Mouse (Mus musculus) heart, adult 2 months (tissue): ENCODE measurements around the gene Gsdma. TPM values are rescaled to one million over a fixed set of nuclear protein-coding genes. Genes with fewer than 3 reads are reported as not detected.

Experiments
- DNase-seq, 2 experiments: peaks; one replicate each; pipeline ENCODE4 v3.0.0; 2021
- H3K27ac ChIP-seq: fragments of 200-600 bp; 2 replicates; pipeline ENCODE4 v1.8.1; 2022
- H3K27me3 ChIP-seq: fragments of 200-500 bp; 2 replicates; pipeline ENCODE4 v1.6.1; 2012; ENCODE audit warnings: mild to moderate bottlenecking, low read length, inconsistent platforms, mixed read lengths; ENCODE audit not compliant: control insufficient read depth, insufficient read depth
- H3K36me3 ChIP-seq: fragments of 200-500 bp; 2 replicates; pipeline ENCODE4 v1.6.1; 2012; ENCODE audit warnings: low read length, inconsistent platforms; ENCODE audit not compliant: control insufficient read depth, insufficient read depth
- H3K4me1 ChIP-seq: fragments of 200-500 bp; 2 replicates; pipeline ENCODE4 v1.6.1; 2011; ENCODE audit warnings: low read length; ENCODE audit not compliant: control insufficient read depth, insufficient read depth
- H3K4me3 ChIP-seq: fragments of 200-600 bp; 2 replicates; pipeline ENCODE4 v1.8.1; 2022
- H3K79me2 ChIP-seq: fragments of 200-500 bp; replicated peaks from 2 replicates; pipeline ENCODE4 v1.6.1; 2012; ENCODE audit warnings: mild to moderate bottlenecking, inconsistent platforms, low read length, moderate library complexity, mixed read lengths; ENCODE audit not compliant: control insufficient read depth, insufficient read depth
- H3K9ac ChIP-seq: fragments of 200-500 bp; 2 replicates; pipeline ENCODE4 v1.6.1; 2012; ENCODE audit warnings: low read depth, mild to moderate bottlenecking, control low read depth, inconsistent platforms, low read length, mixed read lengths
- CTCF ChIP-seq: fragments of 200-600 bp; IDR thresholded peaks from 2 replicates; pipeline ENCODE4 v1.8.1; 2022; ENCODE audit warnings: antibody characterized with exemption, mild to moderate bottlenecking, moderate library complexity
- EP300 ChIP-seq: fragments of 200-500 bp; IDR thresholded peaks from 2 replicates; pipeline ENCODE4 v1.6.1; 2011; ENCODE audit warnings: low read depth, low read length, control low read depth; ENCODE audit not compliant: insufficient read depth
- POLR2A ChIP-seq: fragments of 200-500 bp; IDR thresholded peaks from 2 replicates; pipeline ENCODE4 v1.6.1; 2011; ENCODE audit warnings: mild to moderate bottlenecking, low read depth, low read length, control low read depth; ENCODE audit not compliant: insufficient read depth
- WGBS: fragments of 180-500 bp; shearing (Covaris S2); methylation state at CpG from one replicate; pipeline ENCODE4 v1.1.7; 2018; 5-methylcytosine and 5-hydroxymethylcytosine counted together
- intact Hi-C: fragments of 180-260 bp; cut with DNase I; formaldehyde crosslinking; loops from one replicate; pipeline ENCODE4 v1.15.1; 2025
- polyA plus RNA-seq: library from polyadenylated mRNA; depleted of rRNA; stranded (reverse); fragments of >200 nt; gene quantifications from 2 replicates; pipeline ENCODE4 v1.2.3, GENCODE M21; 2012
- total RNA-seq, 2 experiments: library from RNA; stranded (reverse); gene quantifications; 2 replicates each; pipeline ENCODE4 v1.2.3; 2021

Gene Gsdma
- total and polyA plus RNA-seq, 3 experiments = 0.04 TPM; not detected in 2

GRCm38 (mm10) chr11:98693746-98694145, 29.6 kb downstream of the Gsdma start:
- H3K9ac ChIP-seq = no peak overlapping the region
- no peak overlapping the region for H3K27ac ChIP-seq
- TF ChIP-seq EP300 = no peak
- TF ChIP-seq CTCF = no peak
- TF ChIP-seq POLR2A = no peak
- H3K79me2 ChIP-seq = no peaks in the 10 kb centered on the region
- DNase-seq = no peak
- no peaks in the 10 kb centered on the region for H3K36me3 ChIP-seq
- WGBS = 59% methylated on average over 9 of the region's 9 CpGs
- no peak overlapping the region for H3K4me3 ChIP-seq
- H3K27me3 ChIP-seq = no peaks in the 10 kb centered on the region
- no peaks in the 10 kb centered on the region; the same call in 1 of the 2 replicates for H3K4me1 ChIP-seq
- intact Hi-C loops = no loop called here

GRCm38 (mm10) chr11:98694301-98694700, 30.1 kb downstream of the Gsdma start:
- no peaks in the 10 kb centered on the region for H3K36me3 ChIP-seq
- no peaks in the 10 kb centered on the region; the same call in 1 of the 2 replicates for H3K4me1 ChIP-seq
- no peaks in the 10 kb centered on the region for H3K79me2 ChIP-seq
- intact Hi-C loops = no loop called here
- H3K9ac ChIP-seq = no peak overlapping the region
- 50% methylated on average over 9 of the region's 9 CpGs for WGBS
- no peak for TF ChIP-seq EP300
- TF ChIP-seq CTCF = no peak
- no peak for TF ChIP-seq POLR2A
- no peaks in the 10 kb centered on the region for H3K27me3 ChIP-seq
- no peak for DNase-seq
- no peak overlapping the region for H3K27ac ChIP-seq
- no peak overlapping the region for H3K4me3 ChIP-seq

- Histone ChIP-seq H3K4me1 (peaks cover 4% of the 10 kb centered on the region), H3K79me2 (no peaks in the 10 kb centered on the region), H3K9ac (no peak overlapping the region), H3K4me3 (no peak overlapping the region), H3K36me3 (no peaks in the 10 kb centered on the region), H3K27me3 (no peaks in the 10 kb centered on the region), H3K27ac (no peak overlapping the region)
- DNase-seq = peak in 1 of 2 experiments; percentile 17
- no peak for TF ChIP-seq POLR2A
- intact Hi-C loops = no loop called here
- WGBS = 79% methylated on average over 14 of the region's 14 CpGs
These were observed 31.3 kb downstream of the Gsdma start for GRCm38 (mm10) chr11:98695408-98695807.

- Histone ChIP-seq H3K36me3 (no peaks in the 10 kb centered on the region), H3K27me3 (no peaks in the 10 kb centered on the region), H3K27ac (no peak overlapping the region), H3K4me1 (peaks cover 4% of the 10 kb centered on the region), H3K4me3 (no peak overlapping the region), H3K9ac (no peak overlapping the region), H3K79me2 (no peaks in the 10 kb centered on the region)
- DNase-seq = peak in 1 of 2 experiments; percentile 21
- TF ChIP-seq CTCF = no peak
- TF ChIP-seq EP300 = 0 out of 2 replicates have a peak, but pooled peaks have one; percentile 18
- no peak for TF ChIP-seq POLR2A
- WGBS = 72% methylated on average over 14 of the region's 14 CpGs
- intact Hi-C loops = no loop called here
These were observed 32.5 kb downstream of the Gsdma start for GRCm38 (mm10) chr11:98696454-98697216.

- peaks cover 4% of the 10 kb centered on the region for H3K4me1 ChIP-seq
- H3K27ac ChIP-seq = no peak overlapping the region
- DNase-seq = peak in 1 of 2 experiments; percentile 10
- no peak overlapping the region for H3K4me3 ChIP-seq
- H3K9ac ChIP-seq = no peak overlapping the region
- H3K27me3 ChIP-seq = no peaks in the 10 kb centered on the region
- H3K79me2 ChIP-seq = no peaks in the 10 kb centered on the region
- 91% methylated on average over 12 of the region's 12 CpGs for WGBS
- no peak for TF ChIP-seq CTCF
- TF ChIP-seq POLR2A = no peak
- TF ChIP-seq EP300 = no peak
- H3K36me3 ChIP-seq = no peaks in the 10 kb centered on the region
- intact Hi-C loops = no loop called here
These were observed 33.1 kb downstream of the Gsdma start for GRCm38 (mm10) chr11:98697225-98697624.

DNA sequence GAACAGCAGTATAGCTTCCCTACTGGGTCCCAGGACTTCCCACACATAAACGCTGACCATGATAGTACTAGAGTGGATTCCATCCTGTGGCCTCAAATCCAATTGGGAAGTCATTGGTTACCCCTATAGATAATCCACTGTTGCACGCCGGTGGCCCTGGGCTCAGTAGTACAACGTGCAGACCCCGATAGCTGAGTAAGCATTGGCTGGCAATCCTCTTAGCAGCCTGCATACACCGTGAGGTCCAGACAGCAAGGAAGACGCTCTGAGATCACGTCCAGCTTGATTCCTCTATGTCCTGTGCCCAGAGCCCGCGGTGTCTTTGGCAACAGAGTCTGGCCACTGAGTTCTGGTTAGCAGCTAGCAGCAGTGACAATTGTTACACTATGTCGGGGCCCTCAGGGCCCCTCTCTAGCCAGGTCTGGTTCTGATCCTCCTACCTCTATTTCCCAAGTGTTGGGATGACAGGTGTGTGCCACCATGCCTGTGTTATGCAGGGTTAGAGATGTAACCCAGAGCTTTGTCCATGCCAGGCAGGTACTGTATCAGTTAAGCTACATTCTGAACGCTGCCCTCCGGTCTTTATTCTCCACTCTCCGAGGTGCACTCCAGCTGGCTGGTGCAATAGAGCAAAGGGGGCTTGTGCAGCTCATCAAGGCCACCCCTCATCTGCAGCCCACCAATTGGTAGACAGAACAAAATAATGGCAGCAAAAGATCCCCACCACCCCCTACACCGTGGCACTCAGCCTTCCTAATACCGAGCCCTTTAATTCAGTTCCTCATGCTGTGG, 34.9 kb downstream of the Gsdma start:
- Histone ChIP-seq H3K27ac (no peak overlapping the region), H3K27me3 (no peaks in the 10 kb centered on the region), H3K9ac (no peak overlapping the region), H3K4me1 (peaks cover 4% of the 10 kb centered on the region), H3K36me3 (no peaks in the 10 kb centered on the region), H3K4me3 (no peak overlapping the region), H3K79me2 (no peaks in the 10 kb centered on the region)
- intact Hi-C loops = no loop called here
- TF ChIP-seq CTCF (no peak), POLR2A (no peak), EP300 (no peak)
- peak in 1 of 2 experiments; percentile 13 for DNase-seq
- 80% methylated on average over 16 of the region's 16 CpGs for WGBS
